Mouse (Mus musculus): ENCODE data around the gene Clcnka. TPM values are rescaled to one million over a fixed set of nuclear protein-coding genes. Genes with fewer than 3 reads are reported as not detected.
A peak's percentile ranks its signal among the peaks of the same experiment; 100 is the strongest.

The Clcnka gene
- total RNA-seq (2021): not detected

DNA sequence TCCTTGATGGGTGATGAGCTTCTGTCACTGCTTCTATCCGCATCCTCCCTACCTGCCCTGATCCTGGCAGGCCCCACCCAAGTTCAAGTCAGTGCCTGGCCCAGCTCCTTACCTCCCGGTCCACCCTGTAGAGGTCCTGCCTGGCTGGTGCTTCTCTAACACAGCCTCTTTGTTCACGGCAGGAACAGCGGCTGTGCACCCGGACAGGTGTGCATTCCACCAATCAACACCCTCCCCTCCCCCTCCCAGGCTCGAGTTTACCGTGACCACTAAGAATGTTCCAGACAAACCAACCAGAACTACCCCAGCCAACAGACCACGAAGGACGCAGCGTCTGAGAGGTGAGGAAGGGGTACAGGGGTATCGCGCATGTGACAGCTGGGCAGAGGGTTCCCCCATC lies at the start of gene Clcnka:
TSS of gene Clcnka (minus strand) at position 180 of the 400 bp plus-strand sequence.
- no peak for DNase-seq

DNA sequence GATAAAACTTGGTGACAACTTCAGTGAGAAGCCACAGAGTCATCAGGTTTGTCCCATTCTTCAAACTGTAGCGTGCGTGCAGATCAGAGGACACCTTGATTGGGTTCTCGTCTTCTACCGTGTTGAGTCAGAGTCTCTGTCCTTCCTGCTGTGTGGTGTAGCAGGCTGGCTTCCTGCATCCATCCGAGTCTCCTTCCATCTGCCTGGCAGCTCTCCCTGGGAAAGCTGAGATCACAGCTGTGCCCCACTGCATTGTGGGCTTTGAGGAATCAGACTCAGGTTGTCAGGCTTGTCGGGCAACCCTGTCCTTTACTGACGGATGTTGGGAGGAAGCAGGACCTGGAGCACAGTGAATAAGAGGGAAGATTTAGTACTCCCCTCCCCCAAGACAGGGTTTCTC lies 47.7 kb upstream of the Clcnka start:
- DNase-seq: no peak

DNA sequence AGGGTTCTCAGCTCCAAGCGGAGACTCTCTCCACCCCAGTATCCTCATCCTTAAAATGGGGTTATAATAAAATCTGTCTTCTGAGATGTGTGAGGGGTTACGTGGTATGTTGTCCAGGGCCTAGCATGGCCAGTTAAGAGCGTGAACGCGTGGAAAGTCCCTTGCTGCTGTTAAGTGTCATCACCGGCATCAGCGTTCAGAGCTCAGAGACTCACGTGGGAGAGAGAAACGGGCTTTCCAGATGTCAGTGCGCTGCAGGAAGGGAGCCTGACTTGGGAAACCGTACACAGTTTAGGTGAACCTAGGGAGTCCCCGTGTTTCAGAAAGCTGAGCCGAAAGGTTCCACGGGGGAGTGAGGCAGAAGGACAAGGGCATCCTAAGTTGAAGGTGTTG lies 46.8 kb upstream of the Clcnka start:
- no peak for DNase-seq

- DNase-seq: peak; percentile 93
These were observed 46.2 kb upstream of the Clcnka start, which contains the start of gene Zbtb17 for GRCm38 (mm10) chr4:141444451-141445327. TSS of gene Zbtb17 (plus strand) at chr4:141444654.

GRCm38 (mm10) chr4:141443641-141444429 lies 45.3 kb upstream of the Clcnka start:
- DNase-seq: no peak

DNA sequence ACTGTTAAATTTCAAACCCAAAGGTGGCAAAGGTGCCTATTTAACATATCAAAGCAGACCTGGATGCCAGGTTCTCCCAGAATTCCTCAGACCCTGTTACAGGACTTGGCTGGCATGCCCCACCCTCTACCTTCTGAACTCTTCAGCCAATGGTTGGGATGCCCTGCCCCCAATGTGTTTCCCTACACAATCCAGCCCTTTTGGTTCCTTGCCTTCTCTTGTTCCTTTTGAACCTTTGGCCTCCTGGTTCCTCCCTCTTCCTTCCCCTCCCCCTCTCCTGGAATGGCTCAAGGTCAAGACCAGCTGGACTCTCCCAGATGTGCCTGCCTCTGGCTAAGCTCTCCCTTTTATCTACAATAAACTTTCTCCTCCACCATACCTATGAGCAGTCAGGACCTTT lies 42.4 kb upstream of the Clcnka start:
- no peak for DNase-seq

DNA sequence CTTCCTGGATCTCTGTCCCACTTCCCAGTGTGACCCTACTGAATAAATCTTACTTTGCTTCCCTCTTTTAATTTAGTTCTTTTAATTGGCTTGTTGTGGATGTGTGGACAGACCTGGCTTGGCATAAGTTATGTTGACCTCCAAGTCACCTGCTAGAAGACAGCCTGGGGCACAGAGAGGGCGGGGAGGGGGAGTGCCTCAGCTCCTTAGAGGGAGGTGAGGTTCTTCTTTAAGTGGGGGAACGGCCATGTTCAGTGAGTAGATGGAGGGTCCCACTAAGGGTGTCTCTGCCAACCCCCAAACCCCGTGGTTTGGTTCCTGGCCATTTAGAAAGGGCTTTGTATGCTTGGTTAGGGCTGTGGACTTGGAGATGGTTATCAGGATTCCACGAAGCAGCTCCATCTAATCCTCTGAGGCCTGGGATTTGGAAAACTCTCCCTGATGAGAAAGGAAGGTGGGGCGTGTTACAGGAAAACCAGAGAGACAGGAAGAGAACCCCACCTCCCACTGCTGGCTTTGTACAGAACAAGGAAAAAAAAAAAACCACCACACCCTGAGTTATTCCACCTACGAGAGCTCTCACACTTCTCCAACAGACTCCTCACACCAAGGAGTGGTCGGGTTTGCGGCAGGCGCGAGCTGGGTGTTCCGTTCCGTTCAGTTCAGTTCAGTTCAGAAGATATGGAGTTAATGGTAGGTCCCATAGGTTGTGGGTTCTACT lies 40.7 kb upstream of the Clcnka start:
- no peak for DNase-seq

- no peak for DNase-seq
These were observed 37.5 kb upstream of the Clcnka start, which contains the start of gene Srarp for GRCm38 (mm10) chr4:141435974-141436373. TSS of gene Srarp (minus strand) at chr4:141436105.

DNA sequence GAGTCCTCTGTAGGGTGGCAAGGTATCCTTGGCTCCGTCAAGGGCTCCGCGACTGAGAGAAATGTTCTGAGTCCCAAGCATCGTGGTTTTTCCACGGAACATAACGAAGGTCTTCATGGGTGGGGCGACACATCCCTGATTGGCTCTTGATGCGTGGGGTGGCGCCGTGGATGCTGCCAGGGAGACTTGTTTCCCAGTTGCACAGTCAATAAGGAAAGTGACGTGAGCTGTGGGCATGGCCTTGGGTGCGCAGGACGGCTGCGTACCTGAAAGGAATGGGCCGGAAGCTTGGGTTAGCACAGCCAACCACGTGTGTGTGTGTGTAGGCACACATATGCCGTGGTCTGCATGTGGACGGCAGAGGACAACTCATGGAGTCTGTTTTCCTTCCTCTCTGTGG lies 34.7 kb upstream of the Clcnka start:
- no peak for DNase-seq

DNA sequence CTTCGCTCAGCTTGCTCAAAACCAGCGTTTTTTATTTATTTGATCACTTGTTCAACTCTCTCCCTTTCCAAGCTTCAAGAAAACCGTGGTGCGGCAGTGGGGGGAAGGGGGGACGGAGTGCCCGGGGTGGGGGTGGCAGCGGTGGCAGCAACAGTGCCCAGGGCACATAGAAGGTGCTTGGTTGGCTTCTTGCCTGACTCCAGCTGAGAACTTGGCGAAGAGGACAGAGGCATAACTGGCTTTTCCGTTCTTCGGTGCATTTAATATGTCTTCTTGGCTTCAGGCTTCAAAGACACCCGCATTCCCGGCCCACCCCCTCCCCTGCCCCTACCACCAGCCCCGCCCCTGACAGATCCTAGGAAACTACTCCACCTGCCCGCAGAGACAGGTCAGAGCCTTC lies 34.1 kb upstream of the Clcnka start:
- DNase-seq: no peak

- DNase-seq: peak; percentile 80
These were observed 32.5 kb upstream of the Clcnka start for GRCm38 (mm10) chr4:141430997-141431396.

DNA sequence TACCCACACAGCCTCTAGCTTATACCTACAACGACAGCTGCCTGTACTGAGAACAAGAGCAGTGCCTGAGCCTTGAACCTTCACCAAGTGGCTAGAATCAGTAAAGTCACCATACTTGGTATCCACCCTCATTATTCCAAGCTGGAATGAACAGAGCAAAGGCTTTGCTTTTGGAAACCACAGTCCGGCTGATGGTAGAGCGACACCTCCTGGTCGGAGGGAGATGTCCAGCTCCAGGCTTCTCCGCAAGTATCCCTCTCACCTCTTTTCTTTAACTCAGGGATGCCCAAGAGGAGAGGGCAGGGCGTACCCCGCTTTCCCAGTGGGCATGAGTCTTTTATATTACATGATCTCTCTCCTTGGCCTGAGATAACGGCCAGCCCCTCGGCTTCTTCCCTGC lies 31.3 kb upstream of the Clcnka start:
- peak; percentile 74 for DNase-seq

GRCm38 (mm10) chr4:141429381-141429780 lies 30.9 kb upstream of the Clcnka start:
- peak; percentile 35 for DNase-seq

DNA sequence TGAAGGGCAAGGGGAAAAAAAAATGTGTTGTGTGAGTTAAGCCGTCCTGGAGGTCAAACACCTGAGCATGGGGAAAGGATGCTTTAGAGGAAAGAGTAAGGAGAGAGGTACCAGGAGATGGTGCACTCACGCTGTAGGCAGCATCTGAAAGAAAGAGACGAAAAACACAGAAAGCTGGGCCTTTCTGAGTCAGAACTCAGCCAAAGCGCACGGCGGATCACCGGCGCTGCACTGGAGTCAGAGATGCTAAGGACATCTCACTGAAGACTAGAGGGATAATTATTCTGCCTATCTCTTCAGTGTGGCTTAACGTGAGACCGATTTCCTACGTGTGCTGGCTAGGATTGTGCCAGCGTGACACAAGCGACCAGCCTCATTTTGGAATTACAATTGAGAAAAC lies 29.4 kb upstream of the Clcnka start:
- no peak for DNase-seq

- DNase-seq: no peak
These were observed 28.5 kb upstream of the Clcnka start for GRCm38 (mm10) chr4:141426796-141427745.

DNA sequence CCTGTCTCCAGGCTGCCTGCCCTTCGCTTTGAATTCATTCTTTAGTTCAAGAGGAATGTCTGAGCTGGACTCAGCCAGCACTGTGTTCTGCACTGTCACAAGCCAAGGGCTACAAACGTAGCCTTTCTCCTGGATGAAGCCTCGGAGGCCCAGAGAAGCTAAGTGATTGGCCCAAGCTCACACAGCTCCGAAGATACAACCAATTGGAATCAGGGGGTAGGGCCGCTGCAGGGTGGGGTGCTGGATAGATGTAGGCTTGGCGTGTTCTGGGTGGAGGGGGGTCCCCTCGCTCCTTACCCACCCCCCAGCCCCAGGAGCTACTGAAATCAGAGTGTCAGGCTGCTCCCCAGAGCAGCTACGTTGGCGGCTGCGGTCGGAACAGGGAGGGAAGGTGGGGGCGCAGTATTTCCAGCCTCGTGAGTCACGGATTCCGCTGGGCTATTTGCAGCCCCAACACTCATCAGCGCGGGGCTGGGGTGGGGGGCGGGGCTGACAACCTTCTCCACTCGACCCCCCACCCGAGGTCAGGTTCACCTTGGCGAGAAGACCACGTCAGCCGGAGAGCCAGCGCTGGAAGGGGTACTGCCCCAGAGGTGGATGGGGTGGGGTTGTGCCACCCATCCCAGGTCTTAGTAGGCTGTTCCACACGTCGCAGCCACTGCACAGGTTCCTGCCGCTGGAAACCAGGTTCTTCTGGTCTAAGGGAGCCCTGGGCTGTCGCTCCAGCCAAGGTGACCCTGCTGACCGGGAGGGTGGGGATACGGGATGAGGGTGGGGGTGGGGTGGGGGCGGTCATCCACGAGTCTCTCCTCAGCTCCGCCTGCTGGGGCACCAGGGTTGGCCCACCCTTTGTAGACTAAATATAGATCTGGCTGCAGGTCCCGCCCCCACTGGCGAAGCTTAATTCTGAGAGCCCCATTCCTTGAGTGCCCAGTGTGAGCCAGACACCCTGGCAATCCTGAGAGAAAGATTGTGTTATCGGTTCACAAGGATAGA lies 27.3 kb upstream of the Clcnka start:
- DNase-seq: peak; percentile 85

DNA sequence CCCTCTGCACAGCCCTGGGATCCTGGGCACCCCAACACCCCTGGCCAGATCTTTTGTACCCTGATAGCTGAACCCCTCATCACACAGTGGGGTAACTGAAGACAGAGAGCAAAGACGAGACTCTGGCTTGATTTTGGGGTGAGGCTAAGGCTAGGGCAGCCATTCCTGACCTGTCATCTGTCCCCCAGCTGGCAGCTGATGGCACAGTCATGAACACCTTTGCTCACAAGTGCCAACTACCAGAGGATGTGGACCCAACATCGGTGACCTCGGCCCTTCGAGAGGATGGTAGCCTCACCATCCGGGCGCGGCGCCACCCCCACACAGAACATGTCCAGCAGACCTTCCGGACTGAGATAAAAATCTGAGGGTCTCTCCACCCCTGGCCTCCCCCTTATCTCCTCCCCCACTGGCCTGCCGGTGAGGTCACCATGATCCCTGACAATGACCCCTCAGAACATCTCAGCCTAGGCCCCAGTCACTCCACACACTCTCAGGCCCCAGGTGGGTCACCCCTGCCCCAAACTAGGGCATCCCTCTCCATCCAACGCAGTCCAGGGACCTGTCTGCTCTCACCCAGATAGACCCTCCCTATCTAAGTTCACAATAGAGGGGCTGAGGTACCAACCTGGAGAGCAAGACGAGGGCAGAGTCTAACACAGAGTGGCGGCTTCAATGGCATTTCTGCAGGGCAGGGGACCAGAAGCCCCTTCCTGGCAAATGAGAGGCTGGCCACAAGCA lies 25.3 kb upstream of the Clcnka start:
- peak; percentile 39 for DNase-seq

- DNase-seq: peak; percentile 43
These were observed 24.8 kb upstream of the Clcnka start for GRCm38 (mm10) chr4:141423288-141423687.

DNA sequence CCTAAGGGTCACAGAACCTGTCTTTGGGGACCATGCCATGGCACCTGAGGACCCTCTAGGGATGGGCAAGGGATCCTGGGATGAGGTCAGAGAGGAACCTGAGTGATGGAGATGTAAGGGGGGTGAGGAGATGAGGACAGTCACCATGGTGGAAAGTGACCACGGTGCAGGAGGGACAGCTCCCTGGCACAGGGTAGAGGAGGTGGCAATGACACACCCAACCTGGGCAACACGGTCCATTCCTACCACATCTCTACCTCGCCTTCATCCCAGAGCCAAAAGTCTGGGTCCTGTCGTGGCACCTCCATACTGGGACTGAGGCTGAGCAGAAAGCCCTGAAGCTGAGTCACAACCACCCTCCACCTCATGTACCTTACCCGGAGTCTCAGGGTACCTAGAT lies 24.3 kb upstream of the Clcnka start:
- DNase-seq: no peak

- DNase-seq: peak; percentile 94
These were observed 22.9 kb upstream of the Clcnka start for GRCm38 (mm10) chr4:141421423-141421822.

Data from heart, postnatal 4 days (tissue).